Mouse (Mus musculus): Measurements from ENCODE around the gene Gas2l1. TPM values are rescaled to one million over a fixed set of nuclear protein-coding genes. Genes with fewer than 3 reads are reported as not detected.
"Not testable (repeated sequence)": the region's sequence is repeated elsewhere in the genome, so short reads cannot be mapped to it uniquely, and the experiment has no call there.

The Gas2l1 gene
- polyA plus RNA-seq (2017; shearing (Covaris generic)), result under 1 TPM; 0.35 to 0.71 TPM

GRCm38 (mm10) chr11:5065056-5065821, at the start of gene Gas2l1:
Gene Gas2l1 (minus strand): TSS chr11:5065327.
- ATAC-seq, result peak; percentile 38

GRCm38 (mm10) chr11:5113645-5114044, 48.5 kb upstream of the Gas2l1 start:
- ATAC-seq, result no peak

- ATAC-seq, result no peak
These were observed 44.3 kb upstream of the Gas2l1 start for GRCm38 (mm10) chr11:5109441-5109840.

DNA sequence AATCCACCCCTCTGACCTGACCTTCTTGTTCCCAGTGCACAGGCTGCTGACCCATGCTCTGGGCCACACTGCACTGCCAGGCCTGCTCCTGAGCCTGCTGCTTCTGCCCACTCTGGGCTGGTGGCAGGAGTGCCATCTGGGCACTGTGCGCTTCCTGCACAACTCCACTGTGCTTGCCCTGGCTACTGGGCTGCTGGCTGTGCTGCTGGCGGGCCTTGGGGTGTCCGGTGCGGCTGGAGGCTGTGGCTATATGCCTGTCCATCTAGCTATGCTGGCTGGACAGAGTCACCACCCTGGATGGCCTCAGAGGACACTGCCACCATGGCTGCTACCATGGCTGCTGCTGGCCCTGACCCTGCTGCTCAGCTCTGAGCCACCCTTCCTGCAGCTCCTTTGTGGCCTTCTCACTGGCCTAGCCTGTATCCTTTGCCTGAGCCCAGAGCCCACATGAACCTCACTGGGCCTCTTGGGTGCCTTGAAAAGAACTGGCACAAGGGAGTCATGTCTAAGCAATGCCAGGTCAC, 38.9 kb upstream of the Gas2l1 start:
- ATAC-seq, result no peak

- ATAC-seq, result no peak
These were observed 37.3 kb upstream of the Gas2l1 start for GRCm38 (mm10) chr11:5102384-5102783.

- no peak for ATAC-seq
These were observed 36.5 kb upstream of the Gas2l1 start for GRCm38 (mm10) chr11:5101641-5102040.

DNA sequence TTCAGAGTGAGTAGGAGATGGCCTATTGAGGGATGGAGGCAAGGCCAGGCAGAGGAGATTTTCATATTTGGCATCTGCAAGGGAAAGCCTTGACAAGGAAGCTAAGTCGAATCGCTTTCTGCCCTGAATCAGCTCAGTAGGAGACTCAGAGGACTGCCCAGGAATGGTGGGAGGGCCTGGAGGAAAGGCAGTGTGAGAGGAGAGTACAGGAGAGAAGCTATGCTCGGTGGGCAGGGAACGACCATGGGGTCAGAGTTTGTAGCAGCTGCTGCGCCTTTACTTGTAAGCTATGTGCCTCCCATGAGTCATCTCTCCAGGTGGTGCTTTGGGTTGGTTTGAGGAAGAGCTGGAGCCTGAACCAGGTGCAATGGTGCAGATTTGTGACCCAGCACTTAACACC, 35.7 kb upstream of the Gas2l1 start:
- no peak for ATAC-seq

GRCm38 (mm10) chr11:5100283-5100682, 35.2 kb upstream of the Gas2l1 start:
- ATAC-seq, result no peak

DNA sequence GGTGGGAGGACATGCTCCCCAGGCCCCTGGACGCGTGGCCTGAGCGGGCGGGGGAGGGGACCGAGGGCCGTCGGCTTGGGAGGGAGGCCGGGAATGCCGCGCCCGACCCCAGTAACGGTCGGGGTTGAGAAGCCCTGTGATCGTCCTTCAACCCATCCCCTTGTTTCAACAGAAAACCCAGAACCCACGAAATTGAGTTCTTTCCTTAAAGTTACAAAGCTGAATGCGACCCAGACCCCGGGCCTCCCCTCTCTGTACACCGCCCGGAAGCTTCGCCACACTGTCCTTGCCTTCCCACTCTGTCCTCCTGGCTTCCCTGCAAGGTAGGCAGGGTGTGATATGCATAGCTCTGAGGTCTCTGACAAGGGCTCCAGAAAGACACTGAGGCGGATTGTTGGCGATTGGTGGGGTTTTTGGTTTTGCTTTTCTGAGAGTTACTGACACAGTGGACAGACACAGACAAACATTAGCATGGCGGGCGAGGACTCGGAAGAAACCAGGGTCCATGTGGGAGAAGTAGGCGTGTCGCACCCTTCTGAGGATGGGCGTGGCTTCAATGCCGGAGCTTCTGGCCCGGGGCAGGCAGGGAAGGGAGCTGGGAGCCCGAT, 34.6 kb upstream of the Gas2l1 start:
- ATAC-seq, result peak; percentile 37

- ATAC-seq, result peak; percentile 84
These were observed 33.8 kb upstream of the Gas2l1 start, which contains the start of the genes Rhbdd3 and Ewsr1 for GRCm38 (mm10) chr11:5098736-5099542. Gene Rhbdd3 (plus strand): TSS chr11:5098926. Gene Ewsr1 (minus strand): TSS chr11:5099266.

GRCm38 (mm10) chr11:5098035-5098735, 33.1 kb upstream of the Gas2l1 start:
- no peak for ATAC-seq

DNA sequence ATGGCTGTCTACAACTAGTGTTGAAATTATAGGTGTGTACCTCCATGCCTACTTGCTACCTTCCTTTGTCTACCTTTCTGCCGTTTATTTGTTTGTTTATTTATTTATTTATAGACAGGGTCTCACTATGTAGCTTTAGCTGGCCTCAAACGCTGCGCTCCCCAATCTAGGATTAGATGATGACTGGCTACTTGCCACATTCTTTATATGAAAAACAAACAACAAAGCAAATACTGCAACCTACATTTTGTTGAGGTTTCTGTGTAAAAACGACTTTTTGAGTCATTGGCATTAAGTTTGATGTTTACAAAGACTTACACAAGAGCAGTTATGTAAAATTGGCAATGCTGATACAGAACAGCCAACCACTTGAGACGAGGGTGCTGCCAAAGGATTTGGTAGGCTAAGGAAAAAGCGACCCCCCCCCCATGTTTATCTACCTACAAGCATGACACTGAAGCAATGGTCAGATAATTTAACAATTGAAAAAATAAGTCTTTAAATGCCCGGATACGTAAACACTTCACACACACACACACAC, 31.4 kb upstream of the Gas2l1 start:
- no peak for ATAC-seq

DNA sequence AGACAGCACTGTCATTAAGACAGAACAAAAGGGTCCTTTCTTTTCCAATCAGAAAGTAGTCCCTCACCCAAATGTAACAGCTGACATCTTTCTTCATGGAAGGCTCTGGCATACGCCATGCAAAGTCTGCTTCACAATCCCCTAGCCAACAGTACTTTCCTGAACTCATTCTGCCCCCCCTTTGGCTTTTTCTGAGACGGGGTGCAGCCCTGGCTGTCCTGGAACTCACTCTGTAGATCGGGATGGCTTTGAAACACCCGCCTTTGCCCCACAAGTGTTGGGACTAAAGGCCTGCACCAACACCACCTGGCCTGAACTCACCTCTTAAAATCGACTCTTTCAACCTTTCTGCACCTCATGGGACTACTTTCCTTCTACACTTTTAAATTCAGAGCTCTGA, 30.8 kb upstream of the Gas2l1 start:
- no peak for ATAC-seq

DNA sequence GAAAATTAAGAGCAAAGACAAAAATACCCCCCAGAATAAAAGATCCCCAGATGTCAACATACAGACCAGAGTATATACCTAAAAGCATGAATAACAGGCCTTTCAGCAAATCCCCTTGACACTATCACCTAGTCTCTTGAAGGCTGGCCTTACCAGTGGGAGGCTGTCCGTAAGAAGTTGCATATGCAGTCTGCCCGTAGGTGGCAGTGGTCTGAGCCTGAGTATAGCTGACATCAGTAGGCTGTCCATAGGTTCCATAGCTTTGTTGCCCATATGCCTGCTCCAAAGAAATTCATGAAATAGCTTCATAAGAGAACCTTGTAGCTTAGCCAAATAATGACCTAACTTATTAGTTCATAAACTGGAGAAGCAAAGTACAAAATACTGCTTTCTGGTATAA, 26.6 kb upstream of the Gas2l1 start:
- no peak for ATAC-seq

DNA sequence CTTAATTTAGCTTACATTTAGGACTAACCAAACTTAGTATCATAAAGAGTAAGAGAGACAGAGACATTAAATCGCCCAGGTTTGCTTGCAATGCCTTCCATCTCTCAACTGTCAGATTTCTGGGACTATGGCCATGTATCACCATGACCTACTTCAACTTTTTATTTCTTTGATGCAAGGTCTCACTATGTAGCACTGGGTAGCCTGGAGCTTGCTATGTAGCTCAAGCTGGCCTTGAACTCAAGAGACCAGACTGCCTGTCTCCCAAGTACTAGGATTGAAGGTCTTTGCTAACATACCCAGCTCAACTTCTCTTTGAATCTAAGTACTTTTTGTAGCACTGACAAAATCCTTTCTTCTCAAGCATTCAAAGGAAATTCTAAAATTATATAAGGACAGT, 24.0 kb upstream of the Gas2l1 start:
- no peak for ATAC-seq

DNA sequence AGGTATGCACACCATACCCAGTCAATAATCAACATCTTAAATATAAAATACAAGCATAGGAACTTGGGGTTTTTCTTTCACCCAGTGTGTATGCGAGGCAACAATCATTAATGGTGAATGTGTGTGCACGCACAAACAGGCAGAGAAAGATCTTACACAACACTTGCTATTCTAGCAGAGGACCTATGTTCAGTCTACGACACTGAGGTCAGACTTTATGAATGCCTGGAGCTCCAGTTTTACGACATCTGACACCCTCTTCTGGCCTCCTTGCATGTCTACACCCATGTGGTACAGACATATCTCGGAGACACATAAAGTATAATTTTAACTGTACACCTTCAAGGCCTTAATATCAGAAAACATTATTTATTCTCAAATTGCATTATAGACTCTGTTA, 11.7 kb upstream of the Gas2l1 start:
- ATAC-seq, result not testable (repeated sequence)

DNA sequence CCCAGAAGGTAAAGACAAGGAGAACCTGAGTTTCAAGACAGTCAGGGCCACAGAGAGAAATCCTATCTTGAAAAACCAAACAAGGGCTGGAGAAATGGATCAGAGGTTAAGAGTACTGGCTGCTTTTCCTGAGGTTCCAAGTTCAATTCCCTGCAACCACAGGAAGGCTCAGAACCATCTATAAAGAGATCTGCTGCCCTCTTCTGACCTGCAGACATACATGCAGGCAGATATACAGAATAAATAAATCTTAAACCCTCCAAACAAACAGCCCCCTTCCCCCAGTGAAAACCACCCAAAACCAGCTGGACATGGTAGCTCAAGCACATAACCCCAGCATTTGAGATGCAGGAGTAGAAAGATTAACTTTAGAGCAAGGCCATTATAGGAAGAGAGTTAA, 10.6 kb upstream of the Gas2l1 start:
- no peak for ATAC-seq

DNA sequence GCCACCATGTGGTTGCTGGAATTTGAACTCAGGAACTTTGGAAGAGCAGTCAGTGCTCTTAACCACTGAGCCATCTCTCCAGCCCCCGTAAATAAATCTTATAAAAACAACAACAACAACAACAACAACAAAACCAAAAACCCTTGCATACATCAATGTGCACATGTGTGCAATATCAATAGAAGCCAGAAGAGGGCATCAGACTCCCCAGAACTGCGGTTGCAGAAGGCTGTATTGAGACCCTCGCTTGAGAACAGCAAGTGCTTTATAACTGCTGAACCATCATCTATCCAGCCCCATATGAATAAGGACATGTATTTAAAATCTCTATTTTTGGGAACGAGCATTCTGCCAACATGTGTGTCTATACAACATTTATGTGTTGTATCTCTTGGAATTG, 9.8 kb upstream of the Gas2l1 start:
- ATAC-seq, result no peak

- ATAC-seq, result no peak
These were observed 3.2 kb upstream of the Gas2l1 start for GRCm38 (mm10) chr11:5068126-5068971.

- ATAC-seq, result no peak
These were observed 1.9 kb upstream of the Gas2l1 start for GRCm38 (mm10) chr11:5067063-5067462.

Measured in CD4-positive, CD25-positive, alpha-beta regulatory T cell, adult 4 months (primary cell).